Mouse (Mus musculus) CD4-positive, CD25-positive, alpha-beta regulatory T cell, adult 2 months (primary cell): ENCODE measurements around the gene Hilpda.

Experiments used
- DNase-seq: peaks from one replicate; pipeline ENCODE4 v3.0.0-alpha.2; 2012; ENCODE audit warnings: low read depth, low spot score

Gene Hilpda

DNA sequence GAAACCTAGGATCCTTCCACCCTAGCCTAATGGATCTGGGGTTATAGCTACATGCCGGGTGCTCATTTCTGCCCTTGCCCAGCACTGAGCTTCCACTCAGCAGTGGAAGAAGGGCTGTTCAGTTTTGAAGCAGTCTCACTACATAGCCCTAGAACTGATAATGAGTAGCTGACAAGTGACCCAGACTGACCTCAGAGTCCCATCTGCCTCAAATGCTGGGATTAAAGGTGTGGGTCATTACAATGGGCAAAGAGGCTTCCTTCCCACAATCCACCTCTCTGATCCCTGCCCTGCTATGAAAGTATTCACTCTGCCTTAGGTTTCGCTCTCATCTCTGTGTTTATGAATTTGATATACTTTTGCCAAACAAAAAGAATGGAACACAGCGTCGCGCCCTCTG is 4.5 kb downstream of the Hilpda start:
- no peak for DNase-seq

DNA sequence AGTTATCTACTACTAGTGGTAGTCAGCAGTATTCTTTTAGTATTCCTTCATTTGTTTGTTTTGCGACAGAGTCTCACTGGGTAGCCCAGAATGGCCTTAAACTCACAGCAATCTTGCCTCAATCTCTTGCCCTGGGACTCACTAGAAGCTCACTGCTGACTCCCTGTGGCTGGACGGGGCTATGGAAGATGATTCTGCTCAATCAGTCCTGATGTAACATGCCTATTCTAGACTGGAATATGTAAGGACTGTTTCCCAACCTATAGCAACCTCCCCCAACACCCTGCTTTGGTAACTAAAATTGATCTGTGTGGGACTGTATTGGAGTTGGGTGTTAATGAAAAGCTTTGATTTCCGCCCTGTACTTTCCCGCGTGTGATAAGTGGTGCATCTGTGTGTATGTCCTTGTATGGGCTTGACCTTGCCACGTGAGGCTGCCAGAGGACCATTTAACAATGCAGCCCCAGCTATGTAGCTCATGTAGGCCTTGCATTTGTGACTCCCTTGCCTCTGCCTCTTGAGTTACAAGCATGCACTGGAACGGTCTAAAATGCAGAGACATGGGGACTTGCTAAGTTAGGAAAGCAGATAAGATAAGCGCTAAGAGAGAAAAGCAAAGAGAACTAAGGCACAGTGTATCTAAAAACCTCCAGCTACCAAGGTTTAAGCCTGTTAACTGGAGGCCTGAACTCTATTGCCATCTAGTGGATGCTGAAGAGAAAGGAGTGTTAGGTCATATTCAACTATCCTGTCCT is 6.4 kb downstream of the Hilpda start:
- DNase-seq = peak; percentile 80

- no peak for DNase-seq
Observed at GRCm38 (mm10) chr6:29279293-29279692, 7.0 kb downstream of the Hilpda start, which contains the start of gene Fam71f2. TSS of gene Fam71f2 (plus strand) at chr6:29279593.

- no peak for DNase-seq
Observed at GRCm38 (mm10) chr6:29280671-29281070, 8.4 kb downstream of the Hilpda start.

- peak; percentile 57 for DNase-seq
Observed at GRCm38 (mm10) chr6:29286870-29287269, 14.6 kb downstream of the Hilpda start.

DNA sequence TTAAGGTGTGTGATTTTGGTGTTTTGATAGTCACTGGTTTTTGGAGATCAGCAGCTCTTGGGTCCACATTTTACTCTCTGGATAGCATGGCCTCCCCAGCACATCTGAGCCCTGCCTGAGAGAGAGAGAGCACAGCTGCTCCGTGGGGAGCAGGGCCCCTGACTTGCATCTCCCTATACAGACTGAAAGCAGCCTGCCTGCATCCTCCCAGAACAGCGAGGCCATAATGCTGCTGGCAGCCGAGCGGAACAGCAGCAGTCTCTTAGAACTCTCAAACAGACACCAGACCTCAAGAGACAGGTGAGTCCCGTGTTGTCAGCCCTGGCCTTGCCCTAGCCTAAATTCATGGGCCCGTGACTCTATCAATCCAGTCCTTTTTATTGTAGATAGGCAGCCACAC is 15.2 kb downstream of the Hilpda start:
- DNase-seq = no peak

DNA sequence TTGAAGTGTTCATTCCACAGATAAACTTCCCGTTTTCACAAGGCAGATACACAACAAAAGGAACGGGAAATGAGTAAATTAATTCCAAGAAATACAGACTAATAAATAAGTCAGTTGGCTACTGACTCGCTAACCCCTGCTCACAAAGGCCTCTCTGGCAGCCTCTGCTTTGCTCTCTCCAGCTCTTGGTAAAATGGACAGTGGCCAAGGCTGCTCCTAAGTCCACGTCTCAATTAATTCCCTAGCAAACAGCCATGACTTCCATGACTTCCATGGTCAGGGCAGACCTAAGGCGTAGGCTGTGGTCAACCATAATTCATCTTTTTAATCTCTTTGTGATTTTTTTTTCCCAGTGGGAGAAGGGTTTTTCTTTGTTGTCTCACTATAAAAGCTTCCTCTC is 15.7 kb downstream of the Hilpda start:
- no peak for DNase-seq

DNA sequence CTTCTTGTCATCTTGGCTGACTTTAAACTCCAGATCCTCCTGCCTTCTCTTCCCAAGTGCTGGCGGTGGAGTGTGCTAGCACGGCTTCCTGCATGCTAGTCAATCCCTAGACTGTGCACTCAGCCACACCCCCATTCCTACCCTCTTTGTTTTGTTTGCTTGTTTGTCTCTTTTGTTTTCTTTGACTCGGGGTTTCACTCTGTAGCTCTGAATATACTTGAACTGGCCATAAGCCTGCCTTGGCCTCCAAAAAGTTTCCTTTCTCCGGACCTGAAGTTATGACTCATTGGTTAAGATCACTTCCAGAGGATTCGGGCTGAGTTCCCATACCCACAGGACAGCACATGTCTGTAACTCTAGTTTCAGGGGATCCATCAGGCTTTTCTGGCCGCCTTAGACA is 16.4 kb downstream of the Hilpda start:
- DNase-seq = no peak

DNA sequence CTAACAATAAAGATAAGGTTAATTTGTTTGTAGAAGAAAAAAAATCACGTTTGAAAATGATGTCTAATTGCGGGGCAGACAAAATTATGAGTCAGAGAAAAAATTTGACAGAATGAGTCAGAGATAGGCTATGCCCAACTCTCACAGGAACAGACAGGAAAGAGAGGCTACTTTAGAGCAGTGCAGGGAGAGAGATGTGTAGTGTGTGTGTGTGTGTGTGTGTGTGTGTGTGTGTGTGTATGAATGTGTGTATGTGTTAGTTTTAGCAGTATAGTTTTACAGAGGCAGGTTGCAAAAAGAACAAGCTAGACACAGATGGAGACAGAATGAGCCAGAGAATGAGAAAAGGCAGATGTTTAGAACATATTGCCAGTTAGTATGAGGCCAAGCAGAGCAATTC is 26.8 kb downstream of the Hilpda start:
- DNase-seq = no peak

GRCm38 (mm10) chr6:29303251-29303650 is 31.0 kb downstream of the Hilpda start:
- DNase-seq = no peak

GRCm38 (mm10) chr6:29303726-29304125 is 31.4 kb downstream of the Hilpda start:
- no peak for DNase-seq

DNA sequence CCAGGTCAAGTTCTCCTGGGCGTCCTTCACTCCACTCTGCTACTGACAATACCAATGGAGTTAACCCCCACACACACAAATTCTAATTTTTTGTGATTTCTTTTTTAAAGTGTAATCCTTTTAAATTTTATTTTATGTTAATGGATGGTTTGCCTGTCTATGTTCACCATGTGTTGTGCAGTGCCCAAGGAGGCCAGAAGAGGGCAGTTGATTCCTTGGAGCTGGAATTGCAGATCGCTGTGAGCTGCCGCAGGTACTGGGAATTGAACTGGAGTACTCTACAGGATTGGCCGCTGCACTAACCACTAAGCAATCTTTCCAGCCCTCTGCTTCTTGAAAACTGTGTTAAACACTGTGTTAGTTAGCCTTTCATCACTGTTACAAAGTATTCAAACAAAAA is 33.2 kb downstream of the Hilpda start:
- no peak for DNase-seq

GRCm38 (mm10) chr6:29308846-29309605 is 36.7 kb downstream of the Hilpda start:
- no peak for DNase-seq

GRCm38 (mm10) chr6:29313690-29314202 is 41.5 kb downstream of the Hilpda start:
- no peak for DNase-seq

DNA sequence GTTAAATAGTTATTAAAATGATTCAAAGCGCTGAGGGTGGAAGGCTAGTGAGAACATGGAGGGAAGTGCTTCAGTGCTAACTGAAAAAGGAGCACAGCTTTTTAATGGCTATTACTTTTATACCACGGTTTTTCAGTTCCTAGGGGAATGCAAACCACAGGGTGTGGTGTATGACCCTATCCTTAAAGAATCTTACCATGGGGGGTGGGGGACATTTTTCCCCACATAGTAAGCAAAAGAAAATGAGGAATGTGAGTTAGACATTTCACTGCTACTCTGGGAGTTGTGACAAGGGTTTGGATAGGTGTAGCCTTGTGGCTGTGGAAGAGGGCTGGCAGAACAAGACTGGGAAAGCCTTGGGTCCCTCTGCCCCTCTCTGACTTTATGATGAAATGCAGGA is 45.0 kb downstream of the Hilpda start:
- no peak for DNase-seq

GRCm38 (mm10) chr6:29317941-29318340 is 45.7 kb downstream of the Hilpda start:
- no peak for DNase-seq

DNA sequence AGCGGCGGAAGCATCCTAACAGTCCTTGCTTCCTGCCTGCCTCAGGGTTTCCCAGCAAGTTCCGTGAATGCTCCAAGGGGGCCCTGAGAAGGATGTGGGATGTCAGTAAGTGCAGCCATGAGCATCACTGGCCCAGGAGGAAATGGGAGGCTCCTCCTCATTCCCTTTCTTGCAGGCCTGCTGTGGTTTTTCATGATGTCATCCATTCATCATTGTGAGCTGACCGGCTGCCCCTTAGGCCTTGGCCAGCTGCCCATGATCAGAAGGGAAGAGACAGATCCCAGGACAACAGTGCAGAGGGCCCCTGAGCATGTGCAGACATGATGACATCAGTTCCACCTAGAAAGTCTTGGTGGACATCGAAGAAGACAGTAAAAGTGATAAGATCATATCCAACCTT is 46.6 kb downstream of the Hilpda start, which contains the start of gene Fam71f1:
Fam71f1 (plus strand) TSS at position 262 of the 400 bp plus-strand sequence.
- no peak for DNase-seq

DNA sequence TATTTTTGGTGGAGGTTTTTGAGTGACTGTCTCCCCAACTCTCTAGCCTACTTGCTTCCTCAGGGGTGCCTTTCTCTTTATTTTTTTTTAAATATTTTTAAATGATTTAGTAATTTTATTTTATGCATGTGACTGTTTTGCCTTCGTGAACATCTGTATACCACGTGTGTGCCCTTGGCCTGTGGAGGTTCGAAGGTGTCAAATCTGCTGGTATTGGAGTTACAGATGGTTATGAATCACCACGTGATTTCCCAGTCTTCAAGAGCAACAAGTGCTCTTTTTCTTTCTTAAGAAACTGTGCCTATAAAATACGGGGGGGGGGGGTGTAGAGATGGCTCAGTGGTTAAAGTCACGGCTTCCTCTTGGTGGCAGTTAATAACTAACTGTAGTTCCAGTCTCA is 49.3 kb downstream of the Hilpda start:
- no peak for DNase-seq

DNA sequence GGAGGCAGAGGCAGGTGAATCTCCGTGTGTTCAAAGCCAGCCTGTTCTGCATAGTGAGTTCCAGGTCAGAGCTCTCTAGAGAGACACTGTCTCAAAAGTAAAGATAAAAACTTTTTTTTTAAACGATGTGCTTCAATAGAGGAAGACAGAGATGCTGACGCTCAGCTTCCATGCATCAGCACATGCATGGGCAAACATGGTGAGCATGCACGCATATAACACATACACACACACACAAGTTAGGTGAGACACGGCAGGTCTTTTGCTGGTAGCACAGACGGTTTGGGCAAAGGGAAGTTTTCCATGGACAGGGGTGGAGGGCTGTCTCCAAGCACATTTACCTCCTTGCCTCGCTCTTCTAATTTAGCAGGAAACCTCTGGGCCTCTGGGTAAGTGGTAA is 49.9 kb downstream of the Hilpda start:
- no peak for DNase-seq

- peak; percentile 5 for DNase-seq
Observed at GRCm38 (mm10) chr6:29322735-29323134, 50.4 kb downstream of the Hilpda start.
